Mouse (Mus musculus) liver, embryonic 14.5 days (tissue): ENCODE results near the gene Chd8.

Experiments used
- CTCF ChIP-seq: IDR thresholded peaks from 2 replicates; pipeline ENCODE4 v1.5.1; 2016; ENCODE audit warnings: antibody characterized with exemption, low read depth, control low read depth
- EP300 ChIP-seq: IDR thresholded peaks from 2 replicates; pipeline ENCODE4 v1.6.1; 2016; ENCODE audit warnings: antibody characterized with exemption, low read depth

DNA sequence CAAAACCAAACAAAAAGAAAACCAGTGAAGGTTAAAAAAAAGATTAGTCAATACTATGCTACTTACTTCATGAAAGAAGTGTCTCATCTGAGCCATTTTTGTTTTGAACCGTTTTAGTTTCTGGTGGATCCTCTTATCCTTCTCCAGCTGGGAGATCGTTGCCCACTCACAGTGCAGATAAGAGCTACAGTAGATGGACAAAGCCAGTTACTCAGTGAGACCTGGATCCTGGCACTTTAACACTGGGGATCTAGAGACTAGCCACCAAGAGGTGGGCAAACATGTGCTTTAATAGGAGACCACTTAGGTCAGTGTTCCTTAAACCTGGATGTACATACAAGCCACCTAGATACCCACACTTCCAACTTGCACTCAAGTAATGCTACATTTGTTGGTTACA is 31.6 kb downstream of the Chd8 start:
- no peak for TF ChIP-seq CTCF
- peak; percentile 28; the same call in 1 of the 2 replicates for TF ChIP-seq EP300
